Mouse (Mus musculus) bone marrow, adult 2 months (tissue): ENCODE measurements at regions not wholly inside any gene's neighbourhood (a gene's known extent, or its start where the extent isn't known, plus 50 kb on each side); places are given as distances from the start of the nearest gene placed in this dataset.

Source experiments
- CTCF ChIP-seq: fragments of 200-500 bp; IDR thresholded peaks from 2 replicates; pipeline ENCODE4 v1.5.1; 2011; ENCODE audit warnings: low read length, control low read depth; ENCODE audit not compliant: control insufficient read depth, insufficient read depth
- POLR2A ChIP-seq: fragments of 200-500 bp; IDR thresholded peaks from 2 replicates; pipeline ENCODE4 v1.6.1; 2011; ENCODE audit warnings: low read depth, mild to moderate bottlenecking, control low read depth, low read length, borderline replicate concordance; ENCODE audit not compliant: control insufficient read depth

DNA sequence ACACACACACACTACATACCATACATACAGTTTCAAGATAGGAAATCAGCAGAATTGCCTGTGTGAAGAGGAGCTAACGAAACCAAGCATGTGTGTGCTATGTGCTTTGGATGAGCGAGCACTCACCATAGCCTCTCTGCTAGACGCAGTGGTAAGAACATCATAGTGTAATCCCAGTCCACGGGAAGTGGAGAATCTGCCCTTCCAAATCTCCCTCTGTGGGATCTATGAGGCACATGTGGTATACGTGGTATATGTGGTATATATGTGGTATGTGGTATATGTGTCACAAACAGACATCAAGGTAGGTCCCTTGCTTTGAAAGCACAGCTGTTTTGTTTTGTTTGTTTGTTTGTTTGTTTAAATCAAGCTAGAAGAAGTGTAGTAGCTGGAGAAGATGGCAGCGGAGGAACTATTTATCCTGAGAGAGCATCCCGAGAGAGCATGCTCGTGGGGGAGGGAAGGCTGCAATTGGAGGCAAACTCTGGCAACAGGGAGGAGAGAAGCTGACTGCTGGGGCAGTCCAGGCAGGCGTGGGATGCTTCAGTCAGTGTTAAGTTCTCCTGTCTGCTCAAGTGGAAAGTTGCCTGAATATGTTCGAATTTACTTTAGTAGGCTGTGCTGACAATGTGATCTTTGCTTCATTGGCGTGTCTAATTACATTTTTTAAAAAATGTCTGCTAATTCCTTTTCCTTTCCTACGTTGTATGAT lies 112.2 kb upstream of the Pde3a start:
- TF ChIP-seq CTCF (no peak), POLR2A (no peak)
